Mouse (Mus musculus): Measurements from ENCODE around the gene Ccnd3.

GRCm38 (mm10) chr17:47566133-47566532 is 61.3 kb downstream of the Ccnd3 start:
- TF ChIP-seq GATA1 (IDR thresholded peaks at IDR 0.05; ENCODE audit: low read length): no peak
- TF ChIP-seq TAL1 (IDR thresholded peaks at IDR 0.05; ENCODE audit: low read length): no peak
